7 mouse cellular contexts compared by ENCODE assay signal in the genomic region with DNA sequence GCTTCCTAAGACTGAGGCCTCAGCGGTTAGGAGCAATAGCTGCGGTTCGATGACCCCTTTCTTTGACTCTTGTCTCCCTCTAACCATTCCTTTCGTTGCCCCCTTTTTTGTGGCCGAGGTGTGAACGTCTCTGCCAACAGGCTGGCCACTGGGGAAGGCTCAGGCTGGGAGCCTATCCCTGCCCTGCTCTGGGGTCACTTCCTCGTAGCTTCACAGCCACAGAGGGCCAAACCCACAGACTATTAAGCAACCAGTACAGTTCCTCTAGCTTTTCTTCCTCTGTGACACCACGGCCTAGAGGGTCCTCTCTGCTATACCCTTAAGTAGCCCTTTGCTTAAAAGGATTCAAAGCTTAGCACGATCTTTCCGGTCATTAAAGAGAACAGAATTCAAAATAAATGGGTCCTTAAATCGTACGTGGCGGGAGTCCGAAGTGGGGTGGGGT. TPM values are rescaled to one million over a fixed set of nuclear protein-coding genes. Genes with fewer than 3 reads are reported as not detected.
DNase-seq lines count a peak whose midpoint lies in the region; ATAC-seq lines count a peak whose summit lies in the region.

No protein-coding gene starts in this region.

- H3K4me3 ChIP-seq in forebrain, embryonic 10.5 days: peak overlapping the region; percentile 88
- H3K4me3 ChIP-seq in intestine, embryonic 14.5 days (ENCODE audit: low read depth, low read length): peak overlapping the region; percentile 95

- H3K27ac ChIP-seq in forebrain, embryonic 10.5 days: peak overlapping the region; percentile 93
- 0 out of 2 replicates have a peak overlapping the region, but pooled peaks have one; percentile 38 for H3K27ac ChIP-seq in intestine, embryonic 14.5 days (ENCODE audit: low read depth)

- 20% methylated on average over 14 of the region's 14 CpGs for WGBS in forebrain, embryonic 10.5 days
- 12% methylated on average over 14 of the region's 14 CpGs for WGBS in intestine, embryonic 14.5 days

- intact Hi-C loops in left cerebral cortex, postnatal 36 days (cut with DNase I): no loop called here

- H3K9me3 ChIP-seq in forebrain, embryonic 10.5 days: no peaks in the 10 kb centered on the region
- no peaks in the 10 kb centered on the region for H3K9me3 ChIP-seq in intestine, embryonic 14.5 days (ENCODE audit: control insufficient read depth, low read length)

- DNase-seq in 416B (ENCODE audit: low read depth): peak; percentile 95
- peak; percentile 56 for DNase-seq in CD4-positive helper T cell, adult 2 months (ENCODE audit: low read depth, low spot score)
- DNase-seq in forebrain, embryonic 10.5 days (ENCODE audit: extremely low spot score, low spot score): no peak
- DNase-seq in intestine, embryonic 14.5 days (ENCODE audit: low spot score): no peak
- peak; percentile 48 for DNase-seq in lung, postnatal 14 days
- DNase-seq in spleen, adult 18-20 months: peak; percentile 53 to 60
- no peak for DNase-seq in left cerebral cortex, postnatal 36 days (ENCODE audit: low spot score in 2 of 2)

- peak overlapping the region; percentile 93 for H3K9ac ChIP-seq in intestine, embryonic 14.5 days (ENCODE audit: low read length)

- ATAC-seq in intestine, embryonic 14.5 days (replicated peaks; ENCODE audit: low FRiP score, low TSS enrichment, low read depth): peak; percentile 50

- peaks cover 59% of the 10 kb centered on the region for H3K4me1 ChIP-seq in forebrain, embryonic 10.5 days
- H3K4me1 ChIP-seq in intestine, embryonic 14.5 days (replicated peaks; ENCODE audit: control insufficient read depth, insufficient read depth, low read length): peaks cover 26% of the 10 kb centered on the region

- H3K36me3 ChIP-seq in forebrain, embryonic 10.5 days (replicated peaks): no peaks in the 10 kb centered on the region
- H3K36me3 ChIP-seq in intestine, embryonic 14.5 days (ENCODE audit: control insufficient read depth, insufficient read depth, low read length): no peaks in the 10 kb centered on the region

- peak overlapping the region; percentile 82 for H3K4me2 ChIP-seq in intestine, embryonic 14.5 days (ENCODE audit: low read length)

- peaks cover 18% of the 10 kb centered on the region for H3K27me3 ChIP-seq in forebrain, embryonic 10.5 days (ENCODE audit: poor library complexity, severe bottlenecking)
- H3K27me3 ChIP-seq in intestine, embryonic 14.5 days (replicated peaks; ENCODE audit: control insufficient read depth, insufficient read depth, low read length): no peaks in the 10 kb centered on the region

RNA-seq across cellular contexts. Expression of a gene that starts 0.5 kb away (rescaled TPM):
- 27.2 and 28.0 TPM in 2 replicates for polyA plus RNA-seq in forebrain, embryonic 10.5 days (2016; fragmentation: Nextera tagmentation; extraction: Ambion mirVana)
- 65.3 and 68.4 TPM in 2 replicates for polyA plus RNA-seq in intestine, embryonic 14.5 days (2014; fragmentation: Nextera tagmentation; extraction: Ambion mirVana)
- total RNA-seq in left cerebral cortex, postnatal 36 days (2021): 10 to 100 TPM; 33.6 to 39.8 TPM

RNA-seq across cellular contexts. Expression of a gene that starts 51.2 kb away (rescaled TPM):
- polyA plus RNA-seq in forebrain, embryonic 10.5 days (2016; fragmentation: Nextera tagmentation; extraction: Ambion mirVana): 32.7 and 33.8 TPM in 2 replicates
- polyA plus RNA-seq in intestine, embryonic 14.5 days (2014; fragmentation: Nextera tagmentation; extraction: Ambion mirVana): 29.1 and 31.1 TPM in 2 replicates
- 10 to 100 TPM; 90.7 to 92.5 TPM for total RNA-seq in left cerebral cortex, postnatal 36 days (2021)

Comparison
In these comparisons a context has a peak if more than half of its experiments do, and no peak if none do; other contexts are left out.
1. DNase-seq: peak in 416B (single experiment), CD4-positive helper T cell, adult 2 months (single experiment), lung, postnatal 14 days (single experiment) and spleen, adult 18-20 months (2 of 2); none in forebrain, embryonic 10.5 days (single experiment), intestine, embryonic 14.5 days (single experiment) and left cerebral cortex, postnatal 36 days (0 of 2).